Mouse (Mus musculus) cerebellum, adult (tissue): ENCODE results near the gene Kif21b.

Experiments used
- ATAC-seq: cut with Nextera tagmentation; 2 replicates; pipeline ENCODE4 v1.9.2; 2017; ENCODE audit warnings: mild to moderate bottlenecking, moderate library complexity, mixed read lengths; ENCODE audit not compliant: insufficient number of reproducible peaks, low FRiP score, low TSS enrichment

Gene Kif21b

GRCm38 (mm10) chr1:136130951-136131558, at the start of gene Kif21b:
TSS of gene Kif21b (plus strand) at chr1:136131389.
- ATAC-seq, result peak; percentile 52

- ATAC-seq, result no peak
These were observed 45.1 kb upstream of the Kif21b start for GRCm38 (mm10) chr1:136085988-136086685.

DNA sequence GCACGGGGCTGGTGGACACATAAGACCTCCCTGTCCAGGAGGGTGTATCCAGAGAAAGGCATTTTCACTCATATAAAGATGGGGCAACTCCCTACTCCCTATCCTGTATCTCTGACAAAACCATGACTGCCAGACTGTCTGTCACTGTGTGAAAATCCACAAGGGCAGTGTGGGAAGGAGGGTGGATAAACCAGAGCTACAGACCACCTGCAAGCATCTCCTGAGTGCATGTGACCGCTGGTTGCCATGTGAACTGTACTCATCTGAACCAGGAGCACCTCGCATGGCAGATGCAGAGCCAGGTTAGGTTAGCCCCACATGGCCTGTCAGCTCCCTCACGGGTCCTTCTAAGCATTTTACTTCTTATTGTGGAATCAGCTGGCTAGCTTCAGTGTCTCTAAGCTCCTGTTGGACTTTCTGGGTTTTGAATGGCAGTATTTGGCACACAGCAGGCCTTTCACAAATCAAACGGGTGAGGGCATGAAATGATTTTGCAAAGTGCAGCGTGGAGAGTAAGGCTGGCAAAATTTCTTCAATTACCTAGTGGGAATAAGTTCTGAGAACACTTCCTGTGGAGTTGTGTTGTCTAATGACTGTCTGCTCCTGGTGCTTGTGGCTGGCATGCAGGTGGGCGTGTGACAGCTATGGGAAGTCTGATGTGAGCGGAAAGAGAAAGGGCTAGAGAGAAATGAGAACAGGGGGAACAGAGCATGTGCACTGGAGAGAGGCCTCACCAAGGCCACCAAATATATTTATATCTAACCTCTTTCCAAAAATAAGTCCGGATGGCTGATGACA, 41.6 kb upstream of the Kif21b start:
- ATAC-seq, result no peak

DNA sequence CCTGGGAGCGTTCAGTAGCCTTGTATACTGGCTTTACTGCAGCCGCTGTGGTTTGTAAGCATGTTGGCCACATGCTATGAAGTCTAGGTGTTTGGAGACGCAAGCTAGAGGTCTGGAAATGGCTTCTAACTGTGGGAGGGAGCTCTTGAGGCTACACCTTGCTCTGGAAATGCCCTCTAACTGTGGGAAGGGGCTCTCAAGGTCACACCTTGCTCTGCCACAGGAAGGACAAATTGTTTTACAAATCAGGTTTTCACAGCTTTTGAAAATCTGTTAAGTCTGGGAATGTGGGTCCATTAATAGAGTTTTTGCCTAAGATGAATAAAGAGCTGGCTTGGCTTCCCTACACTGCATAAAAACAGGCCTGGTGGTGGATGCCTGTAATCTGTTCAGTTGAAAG, 37.5 kb upstream of the Kif21b start:
- ATAC-seq, result no peak

DNA sequence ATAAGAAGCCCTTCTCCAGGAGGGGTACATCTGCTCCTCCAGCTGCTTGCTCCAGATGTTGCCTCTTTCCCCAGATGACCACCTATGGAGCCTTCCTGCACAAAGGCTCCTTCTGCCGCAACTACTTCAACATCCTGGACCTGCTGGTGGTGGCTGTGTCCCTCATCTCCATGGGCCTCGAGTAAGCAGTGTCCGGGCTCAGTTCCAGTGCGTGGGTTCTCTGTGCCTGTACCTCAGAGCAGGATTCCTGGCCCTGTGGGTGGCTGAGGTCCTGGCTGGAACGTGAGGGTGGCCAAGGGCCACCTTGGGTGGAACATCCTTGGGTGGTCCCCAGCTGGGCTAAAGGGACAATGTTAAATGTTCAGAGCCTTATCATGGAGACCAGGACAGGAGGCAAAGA, 36.4 kb upstream of the Kif21b start:
- no peak for ATAC-seq

GRCm38 (mm10) chr1:136102094-136102493, 29.1 kb upstream of the Kif21b start:
- no peak for ATAC-seq

DNA sequence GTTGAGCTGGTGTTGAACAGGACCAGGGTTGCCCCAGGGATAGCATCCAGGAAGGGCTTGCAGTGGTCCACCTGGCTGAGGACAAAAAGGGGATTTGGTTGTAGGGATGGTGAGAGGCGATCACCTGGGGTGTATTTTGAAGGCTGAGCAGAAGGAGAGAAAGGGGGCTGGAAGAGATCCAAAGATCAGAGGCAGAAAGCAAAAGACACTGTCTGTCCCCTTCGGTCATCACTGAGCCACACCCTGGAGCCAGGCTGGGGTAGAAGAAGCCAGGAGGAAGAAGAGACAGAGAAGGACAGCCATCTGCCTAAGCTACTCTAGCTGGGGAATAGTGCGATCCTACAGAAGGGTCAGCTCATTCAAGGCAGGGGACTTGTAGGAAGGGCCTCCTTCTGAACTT, 28.6 kb upstream of the Kif21b start:
- ATAC-seq, result no peak

- no peak for ATAC-seq
These were observed 28.2 kb upstream of the Kif21b start for GRCm38 (mm10) chr1:136102981-136103380.

- ATAC-seq, result no peak
These were observed 27.5 kb upstream of the Kif21b start for GRCm38 (mm10) chr1:136103696-136104095.

DNA sequence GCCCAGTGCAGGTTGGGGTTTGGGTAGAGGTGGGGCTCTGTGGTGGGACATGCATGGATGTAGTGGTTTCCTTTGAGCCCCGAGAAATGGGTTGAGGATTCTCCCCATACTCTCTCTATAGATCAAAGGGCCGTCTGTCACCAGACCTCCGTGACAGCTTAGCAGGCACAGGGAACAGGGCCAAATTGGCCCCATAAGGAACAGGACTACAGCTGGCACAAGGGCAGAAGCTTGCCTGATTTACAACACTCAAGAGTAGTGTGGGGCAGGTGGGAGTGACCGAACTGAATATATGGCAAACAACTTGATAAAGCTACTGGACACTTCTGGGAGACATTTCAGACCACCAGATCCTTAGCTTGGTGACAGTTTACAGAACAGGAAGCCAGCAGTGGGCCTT, 26.4 kb upstream of the Kif21b start:
- no peak for ATAC-seq

DNA sequence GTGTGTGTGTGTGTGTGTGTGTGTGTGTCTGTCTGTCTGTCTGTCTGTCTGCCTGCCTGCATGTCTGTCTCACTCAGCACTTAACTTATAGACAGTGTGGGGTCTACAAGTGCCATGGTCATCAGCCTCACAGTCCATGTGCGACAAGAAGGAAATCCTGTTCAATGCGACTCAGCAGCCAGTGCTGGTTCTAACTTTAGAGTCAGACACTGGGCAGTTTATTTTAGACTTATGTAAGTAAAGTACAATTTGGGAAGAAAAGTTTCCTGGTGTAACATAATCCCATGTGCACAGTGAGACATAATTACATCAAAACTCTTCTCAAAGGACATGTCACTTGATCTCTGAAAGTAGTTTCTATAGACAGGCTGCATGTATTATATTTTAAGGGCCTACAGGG, 21.7 kb upstream of the Kif21b start:
- ATAC-seq, result no peak

DNA sequence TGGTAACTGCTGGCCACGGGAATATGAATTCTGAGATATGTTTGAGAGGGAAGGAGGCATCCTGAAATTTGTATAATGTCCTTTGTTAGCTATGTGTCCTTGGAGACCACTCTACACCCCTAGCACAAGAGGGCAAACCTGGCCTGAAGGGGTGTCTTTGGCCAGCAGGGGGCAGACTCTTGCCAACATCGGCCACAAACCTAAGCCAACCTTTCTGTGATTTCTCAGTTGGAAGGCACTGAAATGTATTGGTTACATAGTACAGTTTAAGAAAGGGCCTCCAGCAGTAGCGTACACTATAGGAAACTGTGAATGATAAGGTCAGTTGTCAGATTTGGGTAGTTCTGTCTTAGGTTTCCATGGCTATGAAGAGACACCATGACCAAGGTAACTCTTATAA, 15.0 kb upstream of the Kif21b start:
- no peak for ATAC-seq

- no peak for ATAC-seq
These were observed 14.1 kb upstream of the Kif21b start for GRCm38 (mm10) chr1:136117069-136117468.

GRCm38 (mm10) chr1:136118875-136119274, 12.3 kb upstream of the Kif21b start:
- ATAC-seq, result no peak

DNA sequence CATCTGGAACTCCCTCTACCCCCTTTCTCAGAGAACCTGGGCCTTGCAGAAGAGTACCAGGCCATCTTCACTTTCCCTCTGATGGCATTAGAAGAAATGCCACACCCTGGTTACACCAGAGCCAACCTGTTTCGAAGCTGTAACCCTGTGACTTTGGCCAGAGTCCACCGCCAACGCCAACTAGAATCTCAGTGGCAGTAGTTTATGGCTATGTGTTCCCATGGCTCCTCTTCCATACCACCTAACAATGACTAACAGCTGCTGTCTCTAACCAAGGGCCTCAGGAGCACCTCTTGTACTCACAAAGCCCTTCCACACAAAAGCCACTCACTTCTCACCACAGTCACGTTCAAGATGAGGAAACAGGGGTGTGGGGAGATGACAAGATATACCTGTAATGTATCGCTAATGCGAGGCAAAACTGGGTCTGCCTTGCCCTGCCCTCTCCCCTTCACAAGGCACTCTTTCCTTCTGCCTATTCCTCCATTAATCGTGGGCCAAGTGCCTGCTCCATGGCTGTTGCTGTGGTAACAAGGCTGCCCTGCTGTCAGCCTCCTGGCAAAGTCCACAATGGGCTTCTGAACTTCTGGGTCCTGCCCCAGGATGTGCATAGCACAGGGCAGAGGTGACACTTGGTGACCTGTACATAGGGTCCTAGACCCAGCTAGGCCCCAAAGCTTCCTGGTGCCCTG, 11.5 kb upstream of the Kif21b start:
- ATAC-seq, result no peak

DNA sequence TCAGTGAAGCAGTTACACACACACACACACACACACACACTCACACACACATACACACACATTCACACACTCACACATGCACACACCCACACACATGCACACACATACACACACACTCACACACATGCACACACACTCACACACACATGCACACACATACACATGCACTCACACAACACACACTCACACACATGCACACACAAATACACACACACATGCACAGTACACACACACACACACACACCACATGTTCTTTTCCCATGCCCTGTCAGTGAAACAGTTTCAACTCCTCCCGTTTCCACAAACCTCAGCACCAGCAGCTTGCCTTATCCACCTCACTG, 11.0 kb upstream of the Kif21b start:
- ATAC-seq, result no peak

DNA sequence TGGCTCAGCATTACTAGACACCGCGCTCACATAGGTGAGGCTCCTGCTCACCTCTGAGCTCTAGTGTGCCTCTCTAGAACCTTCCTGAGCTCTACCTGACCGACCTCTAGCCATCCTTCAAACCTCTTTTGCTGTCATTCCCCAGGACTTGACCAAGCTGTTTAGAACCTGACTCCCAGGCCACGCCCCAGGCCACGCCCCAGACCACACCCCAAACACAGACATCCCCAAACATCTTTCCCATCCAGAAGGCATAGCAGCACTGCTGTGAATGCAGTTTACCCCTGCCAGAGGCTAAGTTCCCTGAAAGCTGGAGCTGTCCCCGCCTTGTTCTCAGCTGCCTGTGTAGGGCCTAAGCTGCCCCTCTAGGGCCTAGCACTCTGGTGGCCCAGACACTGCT, 10.4 kb upstream of the Kif21b start:
- ATAC-seq, result no peak

DNA sequence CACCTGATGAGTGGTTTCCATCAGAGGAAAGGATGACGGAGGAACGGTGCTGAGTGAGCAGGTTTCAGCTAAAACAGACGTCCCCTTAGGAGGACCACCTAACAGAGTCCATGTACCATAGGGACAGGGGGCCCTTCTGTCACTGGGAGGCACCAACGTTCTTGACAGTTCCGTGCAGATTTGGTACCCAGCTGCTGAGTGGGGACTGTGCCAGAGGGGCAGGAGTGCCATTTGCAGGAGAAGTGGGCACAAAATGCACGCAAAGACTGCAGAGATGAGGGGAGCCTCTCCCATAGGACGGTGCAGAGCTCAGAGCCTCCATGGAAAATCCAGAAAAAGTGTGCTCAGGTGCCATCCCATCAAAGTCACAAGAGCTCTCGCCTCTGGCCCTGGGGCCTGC, 9.2 kb upstream of the Kif21b start:
- no peak for ATAC-seq

- no peak for ATAC-seq
These were observed 4.9 kb upstream of the Kif21b start for GRCm38 (mm10) chr1:136126159-136126765.

- ATAC-seq, result no peak
These were observed 4.3 kb upstream of the Kif21b start for GRCm38 (mm10) chr1:136126895-136127294.

DNA sequence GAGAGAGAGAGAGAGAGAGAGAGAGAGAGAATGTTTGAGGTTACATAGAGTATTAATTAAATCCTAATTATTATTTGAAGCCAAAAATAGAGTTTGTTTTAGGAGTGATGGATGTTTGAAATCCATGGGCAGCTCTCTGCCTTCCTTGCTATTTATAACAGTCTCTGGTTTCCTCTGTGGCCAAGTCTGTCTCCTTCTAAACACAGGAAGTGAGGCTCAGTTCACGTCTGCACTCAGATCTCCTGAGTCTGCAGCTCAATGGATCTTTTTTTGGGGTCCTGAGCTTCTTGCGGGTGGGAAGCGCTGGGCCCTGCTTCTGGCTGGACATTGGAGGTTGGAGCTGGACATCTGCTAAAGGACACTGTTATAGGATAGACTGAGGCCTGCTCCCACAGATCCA, 3.3 kb upstream of the Kif21b start:
- no peak for ATAC-seq
